Mouse (Mus musculus) stomach, postnatal 0 days (tissue): ENCODE measurements around the gene 1700066M21Rik.

Experiments
- CTCF ChIP-seq: IDR thresholded peaks from 2 replicates; pipeline ENCODE4 v1.5.1; 2016; ENCODE audit warnings: antibody characterized with exemption, low read depth, mild to moderate bottlenecking, moderate library complexity
- EP300 ChIP-seq: optimal IDR thresholded peaks from 2 replicates; pipeline ENCODE3; 2016; ENCODE audit warnings: antibody characterized with exemption

DNA sequence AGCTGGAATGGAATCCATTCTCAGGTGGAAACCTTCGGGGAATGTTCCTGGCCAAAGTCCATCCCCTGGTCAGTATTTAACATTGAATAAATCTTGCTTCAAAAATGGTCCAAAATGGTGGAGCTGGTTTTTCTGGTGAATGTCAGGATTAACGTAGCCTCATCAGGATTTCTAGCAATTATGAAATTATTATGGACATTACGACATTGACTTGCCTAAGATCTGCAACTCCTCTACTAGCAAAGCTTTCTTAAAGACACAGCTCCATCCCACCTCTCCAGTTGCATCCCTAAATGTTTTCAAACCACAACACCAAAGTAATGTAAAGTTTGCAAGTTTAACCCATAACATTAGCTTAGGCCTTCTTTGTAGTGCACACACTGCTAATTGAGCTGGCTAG lies 10.0 kb upstream of the 1700066M21Rik start:
- TF ChIP-seq EP300 (no peak), CTCF (no peak)
